Mouse (Mus musculus) left cerebral cortex, postnatal 25 days (tissue): Measurements from ENCODE around the gene Tsr1. TPM values are rescaled to one million over a fixed set of nuclear protein-coding genes. Genes with fewer than 3 reads are reported as not detected.

Experiments
- DNase-seq, 2 experiments: peaks; one replicate each; pipeline ENCODE4 v3.0.0; 2022; ENCODE audit warnings: low spot score in 2 of 2, mixed read lengths in 1 of 2
- intact Hi-C: fragments of 180-260 bp; cut with DNase I; formaldehyde crosslinking; loops from one replicate; pipeline ENCODE4 v1.15.1; 2025
- microRNA-seq, 2 experiments: library from miRNA; unstranded; fragments of <30 nt; microRNA quantifications; one replicate each; pipeline ENCODE4 v1.2.0; 2022
- total RNA-seq, 2 experiments: library from RNA; stranded (reverse); gene quantifications; 2 replicates each; pipeline ENCODE4 v1.2.3; 2021

Tsr1 gene
- total RNA-seq, 2 experiments from 2014 or later = 26.2 to 28.1 TPM

DNA sequence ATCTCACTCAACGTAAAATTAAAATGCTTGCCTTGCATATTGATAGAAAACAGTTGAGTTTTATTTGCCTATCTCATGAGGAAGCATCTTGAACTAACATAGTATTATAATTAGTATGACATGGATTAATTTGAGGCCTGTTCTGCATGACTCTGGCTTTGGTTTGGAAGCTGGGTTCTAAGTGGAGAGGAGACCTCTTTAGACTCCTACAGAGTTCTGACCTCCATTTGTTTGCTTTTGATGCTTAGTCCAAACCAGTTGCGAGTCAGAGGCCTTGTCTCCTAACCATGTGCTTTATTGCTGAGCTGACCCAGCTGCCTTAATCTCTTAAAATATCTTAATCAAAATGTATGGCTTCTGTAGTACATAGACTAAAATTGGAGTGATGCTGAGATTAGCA lies 59.7 kb downstream of the Tsr1 start:
- intact Hi-C loops = no loop called here
- no peak for DNase-seq

Small RNA genes within 50 kb of the gene (microRNA-seq; reads per million reads assigned to microRNA genes)
- 2.0 to 2.7 reads per million in 2 experiments for gene Mir6926

Other genes starting within 250 kb of the Tsr1 start
- 10 to 100 TPM; 60.3 to 64.1 TPM for gene Cluh, start 248.6 kb upstream of the Tsr1 start, total RNA-seq
- gene Pafah1b1, start 173.4 kb upstream of the Tsr1 start, total RNA-seq = 100 to 1,000 TPM; 403 to 445 TPM
- gene Mettl16, start 127.2 kb upstream of the Tsr1 start, total RNA-seq = 10 to 100 TPM; 27.7 to 30.3 TPM
- 10 to 100 TPM; 27.4 to 29.3 TPM for gene Mnt, start 67.2 kb upstream of the Tsr1 start, total RNA-seq
- 10 to 100 TPM; 76.0 to 78.3 TPM for gene Sgsm2, start 1.0 kb upstream of the Tsr1 start, total RNA-seq
- gene Smg6, start 27.8 kb downstream of the Tsr1 start, total RNA-seq = 10 to 100 TPM; 26.5 to 27.5 TPM
- 100 to 1,000 TPM in 1 of 2 experiments, 10 to 100 TPM in 1; 93.7 to 100 TPM for gene Srr, start 27.9 kb downstream of the Tsr1 start, total RNA-seq